Mouse (Mus musculus): ENCODE results near the gene Gcn1l1. TPM values are rescaled to one million over a fixed set of nuclear protein-coding genes. Genes with fewer than 3 reads are reported as not detected.

Gene Gcn1l1
- polyA plus RNA-seq, 1 experiment from 2014 or later: 14.8 TPM

DNA sequence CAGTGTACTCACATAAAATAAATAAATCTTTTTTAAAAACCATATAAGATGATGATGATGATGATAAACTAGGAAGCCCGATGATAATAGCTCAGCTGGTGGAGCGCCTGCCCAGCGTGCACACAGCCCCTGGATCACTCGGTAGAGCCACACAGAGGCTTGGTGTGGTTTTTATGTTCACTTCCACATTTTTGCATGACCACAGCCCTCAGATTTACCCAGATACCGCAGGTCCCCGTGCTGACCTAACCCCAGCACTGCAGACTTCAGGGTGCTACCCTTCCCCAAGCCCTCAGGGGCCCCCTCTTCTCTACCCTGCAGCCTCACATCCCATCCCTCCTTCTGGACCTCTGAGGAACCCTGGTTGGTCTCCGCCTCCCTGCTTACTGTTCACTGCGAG lies 63.0 kb downstream of the Gcn1l1 start:
- Histone ChIP-seq H3K27ac (ENCODE audit: low read length) (peak overlapping the region; percentile 43; the same call in 1 of the 2 replicates), H3K4me2 (ENCODE audit: low read depth, low read length) (no peak overlapping the region), H3K27me3 (ENCODE audit: control insufficient read depth, insufficient read depth, low read depth, low read length) (no peaks in the 10 kb centered on the region), H3K36me3 (ENCODE audit: control insufficient read depth, insufficient read depth) (no peaks in the 10 kb centered on the region), H3K4me3 (ENCODE audit: low read depth, low read length) (no peak overlapping the region), H3K4me1 (ENCODE audit: control insufficient read depth, low read depth, low read length) (peaks cover 63% of the 10 kb centered on the region), H3K9me3 (replicated peaks; ENCODE audit: control insufficient read depth, low read length) (no peaks in the 10 kb centered on the region), H3K9ac (ENCODE audit: low read depth, low read length) (no peak overlapping the region)
- no peak for ATAC-seq (ENCODE audit: low read depth)
- 22% methylated on average over 8 of the region's 8 CpGs for WGBS (ENCODE audit: insufficient replicate concordance)

GRCm38 (mm10) chr5:115629672-115630071 lies 64.6 kb downstream of the Gcn1l1 start:
- peaks cover 72% of the 10 kb centered on the region for H3K4me1 ChIP-seq (ENCODE audit: control insufficient read depth, low read depth, low read length)
- H3K4me2 ChIP-seq (ENCODE audit: low read depth, low read length): no peak overlapping the region
- H3K27me3 ChIP-seq (ENCODE audit: control insufficient read depth, insufficient read depth, low read depth, low read length): no peaks in the 10 kb centered on the region
- ATAC-seq (ENCODE audit: low read depth): no peak
- H3K9ac ChIP-seq (ENCODE audit: low read depth, low read length): no peak overlapping the region
- no peaks in the 10 kb centered on the region for H3K9me3 ChIP-seq (replicated peaks; ENCODE audit: control insufficient read depth, low read length)
- H3K36me3 ChIP-seq (ENCODE audit: control insufficient read depth, insufficient read depth): 0 out of 2 replicates have a peak, but pooled peaks cover 2% of the 10 kb centered on the region
- WGBS (ENCODE audit: insufficient replicate concordance): 73% methylated on average over 4 of the region's 4 CpGs
- 0 out of 2 replicates have a peak overlapping the region, but pooled peaks have one; percentile 21 for H3K27ac ChIP-seq (ENCODE audit: low read length)
- H3K4me3 ChIP-seq (ENCODE audit: low read depth, low read length): no peak overlapping the region

DNA sequence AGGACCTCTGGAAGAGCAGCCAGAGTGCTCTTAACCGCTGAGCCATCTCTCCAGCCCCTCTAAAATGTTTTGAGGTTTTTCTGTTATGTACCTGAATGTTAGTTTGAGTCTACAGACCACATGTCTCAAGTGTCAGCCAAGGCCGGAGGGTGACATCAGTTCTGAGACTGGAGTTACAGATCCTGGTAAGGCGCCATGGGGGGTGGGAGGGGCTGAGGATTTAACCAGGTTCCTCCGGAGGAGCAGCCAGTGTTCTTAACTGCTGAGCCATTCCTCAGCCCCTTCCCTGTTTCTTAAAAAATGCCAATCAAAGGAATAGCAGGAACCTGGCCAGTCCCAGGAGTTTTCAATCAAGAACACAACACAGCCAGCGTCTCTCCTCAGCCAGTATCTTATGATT lies 65.2 kb downstream of the Gcn1l1 start:
- Histone ChIP-seq H3K4me2 (ENCODE audit: low read depth, low read length) (peak overlapping the region; percentile 58), H3K27me3 (ENCODE audit: control insufficient read depth, insufficient read depth, low read depth, low read length) (no peaks in the 10 kb centered on the region), H3K4me1 (ENCODE audit: control insufficient read depth, low read depth, low read length) (peaks cover 76% of the 10 kb centered on the region), H3K27ac (ENCODE audit: low read length) (peak overlapping the region; percentile 93), H3K9ac (ENCODE audit: low read depth, low read length) (peak overlapping the region; percentile 93), H3K4me3 (ENCODE audit: low read depth, low read length) (peak overlapping the region; percentile 79), H3K36me3 (ENCODE audit: control insufficient read depth, insufficient read depth) (0 out of 2 replicates have a peak, but pooled peaks cover 2% of the 10 kb centered on the region), H3K9me3 (replicated peaks; ENCODE audit: control insufficient read depth, low read length) (no peaks in the 10 kb centered on the region)
- 66% methylated on average over 5 of the region's 5 CpGs for WGBS (ENCODE audit: insufficient replicate concordance)
- ATAC-seq (ENCODE audit: low read depth): no peak

- H3K27me3 ChIP-seq (ENCODE audit: control insufficient read depth, insufficient read depth, low read depth, low read length): no peaks in the 10 kb centered on the region
- WGBS (ENCODE audit: insufficient replicate concordance): under 1% methylated on average over 68 of the region's 125 CpGs
- ATAC-seq (ENCODE audit: low read depth): peak; percentile 85
- H3K9me3 ChIP-seq (replicated peaks; ENCODE audit: control insufficient read depth, low read length): no peaks in the 10 kb centered on the region
- H3K4me3 ChIP-seq (ENCODE audit: low read depth, low read length): peak within 1 kb of the TSS; percentile 79
- peaks cover 71% of the 10 kb centered on the region for H3K4me1 ChIP-seq (ENCODE audit: control insufficient read depth, low read depth, low read length)
- peak within 1 kb of the TSS; percentile 93 for H3K9ac ChIP-seq (ENCODE audit: low read depth, low read length)
- H3K27ac ChIP-seq (ENCODE audit: low read length): peak within 1 kb of the TSS; percentile 95
- 0 out of 2 replicates have a peak, but pooled peaks cover 2% of the 10 kb centered on the region for H3K36me3 ChIP-seq (ENCODE audit: control insufficient read depth, insufficient read depth)
- peak within 1 kb of the TSS; percentile 78 for H3K4me2 ChIP-seq (ENCODE audit: low read depth, low read length)
These were observed 66.7 kb downstream of the Gcn1l1 start, which contains the start of gene Rab35 for GRCm38 (mm10) chr5:115631505-115632357. Gene Rab35 (plus strand): TSS chr5:115631908.

DNA sequence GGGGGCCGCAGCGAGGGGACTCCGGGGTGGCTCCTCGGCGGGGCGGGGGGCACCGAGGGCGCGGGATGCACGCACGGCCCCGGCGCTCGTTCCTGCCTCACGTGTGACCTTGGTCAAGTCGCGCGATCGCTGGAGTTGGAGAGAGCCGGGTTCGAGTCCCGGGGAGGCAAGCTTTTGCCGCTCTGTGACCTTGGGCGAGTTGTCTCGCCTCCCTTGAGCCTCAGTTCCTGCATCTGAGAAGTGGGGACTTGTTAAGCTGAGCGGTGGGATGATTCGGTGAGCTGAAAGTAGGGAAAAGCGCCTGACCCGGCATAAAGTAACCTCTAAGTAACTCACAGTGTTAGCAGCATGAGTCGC lies 67.3 kb downstream of the Gcn1l1 start:
- Histone ChIP-seq H3K9me3 (replicated peaks; ENCODE audit: control insufficient read depth, low read length) (no peaks in the 10 kb centered on the region), H3K4me3 (ENCODE audit: low read depth, low read length) (peak overlapping the region; percentile 79), H3K4me1 (ENCODE audit: control insufficient read depth, low read depth, low read length) (peaks cover 70% of the 10 kb centered on the region), H3K27me3 (ENCODE audit: control insufficient read depth, insufficient read depth, low read depth, low read length) (no peaks in the 10 kb centered on the region), H3K36me3 (ENCODE audit: control insufficient read depth, insufficient read depth) (0 out of 2 replicates have a peak, but pooled peaks cover 2% of the 10 kb centered on the region), H3K4me2 (ENCODE audit: low read depth, low read length) (peak overlapping the region; percentile 78), H3K9ac (ENCODE audit: low read depth, low read length) (peak overlapping the region; percentile 89), H3K27ac (ENCODE audit: low read length) (peak overlapping the region; percentile 95)
- 1% methylated on average over 30 of the region's 30 CpGs for WGBS (ENCODE audit: insufficient replicate concordance)
- ATAC-seq (ENCODE audit: low read depth): no peak

DNA sequence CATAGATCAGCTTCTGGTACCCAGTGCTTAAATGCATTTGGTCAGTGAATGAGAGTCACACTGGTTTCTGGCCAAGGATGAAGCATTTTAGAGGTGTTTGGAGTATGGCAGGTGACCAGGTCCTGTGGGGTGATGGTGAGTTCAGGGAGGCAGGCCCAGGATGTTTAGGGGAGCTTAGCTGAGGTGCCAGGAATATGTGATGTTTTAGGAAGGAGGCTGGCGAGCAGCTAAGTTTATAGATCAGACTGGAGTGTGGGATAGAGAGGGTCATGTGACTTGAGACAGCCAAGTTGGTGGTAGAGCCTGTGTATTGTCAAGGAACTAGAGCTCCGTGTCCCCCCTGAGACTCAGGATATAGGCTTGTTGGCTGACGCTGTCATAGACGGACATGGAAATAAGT lies 68.0 kb downstream of the Gcn1l1 start:
- peak overlapping the region; percentile 89 for H3K9ac ChIP-seq (ENCODE audit: low read depth, low read length)
- peak overlapping the region; percentile 95 for H3K27ac ChIP-seq (ENCODE audit: low read length)
- 36% methylated on average over 4 of the region's 4 CpGs for WGBS (ENCODE audit: insufficient replicate concordance)
- peaks cover 6% of the 10 kb centered on the region for H3K36me3 ChIP-seq (ENCODE audit: control insufficient read depth, insufficient read depth)
- no peaks in the 10 kb centered on the region for H3K27me3 ChIP-seq (ENCODE audit: control insufficient read depth, insufficient read depth, low read depth, low read length)
- peak overlapping the region; percentile 78 for H3K4me2 ChIP-seq (ENCODE audit: low read depth, low read length)
- no peaks in the 10 kb centered on the region for H3K9me3 ChIP-seq (replicated peaks; ENCODE audit: control insufficient read depth, low read length)
- H3K4me3 ChIP-seq (ENCODE audit: low read depth, low read length): peak overlapping the region; percentile 79
- no peak for ATAC-seq (ENCODE audit: low read depth)
- peaks cover 63% of the 10 kb centered on the region for H3K4me1 ChIP-seq (ENCODE audit: control insufficient read depth, low read depth, low read length)

GRCm38 (mm10) chr5:115634046-115634445 lies 69.0 kb downstream of the Gcn1l1 start:
- peak; percentile 47 for ATAC-seq (ENCODE audit: low read depth)
- Histone ChIP-seq H3K9ac (ENCODE audit: low read depth, low read length) (peak overlapping the region; percentile 89), H3K4me1 (ENCODE audit: control insufficient read depth, low read depth, low read length) (peaks cover 53% of the 10 kb centered on the region), H3K27me3 (ENCODE audit: control insufficient read depth, insufficient read depth, low read depth, low read length) (no peaks in the 10 kb centered on the region), H3K4me3 (ENCODE audit: low read depth, low read length) (peak overlapping the region; percentile 79), H3K4me2 (ENCODE audit: low read depth, low read length) (peak overlapping the region; percentile 78), H3K36me3 (ENCODE audit: control insufficient read depth, insufficient read depth) (peaks cover 15% of the 10 kb centered on the region), H3K9me3 (replicated peaks; ENCODE audit: control insufficient read depth, low read length) (no peaks in the 10 kb centered on the region), H3K27ac (ENCODE audit: low read length) (peak overlapping the region; percentile 95)
- WGBS (ENCODE audit: insufficient replicate concordance): 49% methylated on average over 8 of the region's 8 CpGs

DNA sequence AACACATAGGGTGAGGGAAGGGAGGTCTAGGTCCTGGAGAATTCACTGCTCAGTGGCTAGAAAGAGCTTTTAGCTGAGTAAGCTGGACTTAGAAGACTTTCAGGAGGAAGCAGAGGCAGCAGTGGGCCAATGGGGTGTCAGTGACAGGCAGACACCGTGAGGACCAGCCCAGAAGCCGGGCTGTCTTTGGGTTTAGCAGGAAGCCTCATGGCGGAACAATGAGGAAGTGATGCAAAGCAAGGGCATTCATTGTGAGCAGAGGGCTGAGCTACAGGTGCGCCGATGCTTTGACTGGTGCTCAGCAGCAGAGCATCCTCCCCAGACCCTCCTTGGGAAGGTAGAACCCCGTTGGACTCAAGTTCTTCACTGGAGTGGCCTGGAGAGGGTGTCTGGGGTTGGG lies 70.5 kb downstream of the Gcn1l1 start:
- Histone ChIP-seq H3K4me3 (ENCODE audit: low read depth, low read length) (no peak overlapping the region), H3K9ac (ENCODE audit: low read depth, low read length) (no peak overlapping the region), H3K4me2 (ENCODE audit: low read depth, low read length) (no peak overlapping the region), H3K9me3 (replicated peaks; ENCODE audit: control insufficient read depth, low read length) (no peaks in the 10 kb centered on the region), H3K27ac (ENCODE audit: low read length) (peak overlapping the region; percentile 19; the same call in 1 of the 2 replicates), H3K36me3 (ENCODE audit: control insufficient read depth, insufficient read depth) (peaks cover 30% of the 10 kb centered on the region), H3K4me1 (ENCODE audit: control insufficient read depth, low read depth, low read length) (peaks cover 43% of the 10 kb centered on the region), H3K27me3 (ENCODE audit: control insufficient read depth, insufficient read depth, low read depth, low read length) (no peaks in the 10 kb centered on the region)
- 47% methylated on average over 6 of the region's 6 CpGs for WGBS (ENCODE audit: insufficient replicate concordance)
- no peak for ATAC-seq (ENCODE audit: low read depth)

- WGBS (ENCODE audit: insufficient replicate concordance): 87% methylated on average over 9 of the region's 9 CpGs
These were observed 79.1 kb downstream of the Gcn1l1 start for GRCm38 (mm10) chr5:115644192-115644591.

More at GRCm38 (mm10) chr5:115644192-115644591, 79.1 kb downstream of the Gcn1l1 start:
- Histone ChIP-seq H3K27me3 (ENCODE audit: control insufficient read depth, insufficient read depth, low read depth, low read length) (no peaks in the 10 kb centered on the region), H3K4me2 (ENCODE audit: low read depth, low read length) (no peak overlapping the region), H3K9ac (ENCODE audit: low read depth, low read length) (no peak overlapping the region), H3K4me3 (ENCODE audit: low read depth, low read length) (no peak overlapping the region), H3K27ac (ENCODE audit: low read length) (no peak overlapping the region), H3K9me3 (replicated peaks; ENCODE audit: control insufficient read depth, low read length) (no peaks in the 10 kb centered on the region), H3K36me3 (ENCODE audit: control insufficient read depth, insufficient read depth) (peaks cover 70% of the 10 kb centered on the region), H3K4me1 (ENCODE audit: control insufficient read depth, low read depth, low read length) (no peaks in the 10 kb centered on the region)
- ATAC-seq (ENCODE audit: low read depth): no peak

Data from liver, embryonic 16.5 days (tissue).